Mouse (Mus musculus) cortical plate, adult 2 months (tissue): Measurements from ENCODE around the gene Trex2.

Experiments
- CTCF ChIP-seq: fragments of 200-500 bp; IDR thresholded peaks from 2 replicates; pipeline ENCODE4 v1.5.1; 2011; ENCODE audit warnings: mild to moderate bottlenecking, control low read depth, low read length; ENCODE audit not compliant: insufficient read depth; ENCODE audit errors: extremely low read depth
- POLR2A ChIP-seq: fragments of 200-500 bp; IDR thresholded peaks from 2 replicates; pipeline ENCODE4 v1.6.1; 2011; ENCODE audit warnings: mild to moderate bottlenecking, low read length, control low read depth; ENCODE audit not compliant: insufficient read depth; ENCODE audit errors: extremely low read depth

DNA sequence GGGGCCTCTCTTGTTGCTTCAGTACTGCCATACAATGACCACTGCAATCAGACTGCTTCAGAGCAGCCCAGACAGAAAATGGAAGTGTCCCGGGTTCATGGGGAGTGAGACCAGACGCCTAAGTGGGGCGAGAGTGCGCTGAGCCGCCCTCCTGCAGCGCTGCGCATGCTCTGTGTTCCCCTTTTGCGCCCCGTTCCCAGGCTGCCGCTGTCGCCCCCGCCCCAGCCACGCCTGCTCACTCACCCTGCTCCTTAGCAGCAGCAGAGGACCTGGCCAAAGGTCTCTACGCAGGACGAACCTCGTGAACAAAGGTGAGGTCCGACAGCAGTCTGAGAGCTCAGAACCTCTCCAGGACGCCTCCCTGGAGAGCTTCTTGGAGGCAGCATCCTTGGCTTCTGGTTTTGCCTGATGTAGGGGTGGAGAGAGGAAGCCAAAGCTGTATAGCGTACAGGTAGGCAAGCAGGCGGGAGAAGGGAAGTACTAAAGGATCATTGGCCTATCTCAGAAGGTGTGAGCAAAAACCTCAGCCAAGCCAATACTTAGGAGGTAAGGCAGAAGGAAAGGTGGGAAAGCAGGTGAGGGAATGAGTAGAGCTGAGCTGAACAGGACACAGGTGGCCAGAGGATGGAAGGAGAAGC is 24.1 kb downstream of the Trex2 start, which contains the start of gene Zfp92:
- no peak for TF ChIP-seq POLR2A
- no peak for TF ChIP-seq CTCF
